Mouse (Mus musculus) left cerebral cortex, adult 18-20 months (tissue): ENCODE measurements around the gene Rgs6. TPM values are rescaled to one million over a fixed set of nuclear protein-coding genes. Genes with fewer than 3 reads are reported as not detected.

Source experiments
- DNase-seq, 2 experiments: peaks; one replicate each; pipeline ENCODE4 v3.0.0; 2021 to 2022; ENCODE audit warnings: low spot score in 2 of 2, mixed read lengths in 1 of 2
- total RNA-seq, 2 experiments: library from RNA; stranded (reverse); gene quantifications; 2 replicates each; pipeline ENCODE4 v1.2.3; 2021

Gene Rgs6
- total RNA-seq, 2 experiments from 2014 or later: 63.9 to 70.1 TPM

DNA sequence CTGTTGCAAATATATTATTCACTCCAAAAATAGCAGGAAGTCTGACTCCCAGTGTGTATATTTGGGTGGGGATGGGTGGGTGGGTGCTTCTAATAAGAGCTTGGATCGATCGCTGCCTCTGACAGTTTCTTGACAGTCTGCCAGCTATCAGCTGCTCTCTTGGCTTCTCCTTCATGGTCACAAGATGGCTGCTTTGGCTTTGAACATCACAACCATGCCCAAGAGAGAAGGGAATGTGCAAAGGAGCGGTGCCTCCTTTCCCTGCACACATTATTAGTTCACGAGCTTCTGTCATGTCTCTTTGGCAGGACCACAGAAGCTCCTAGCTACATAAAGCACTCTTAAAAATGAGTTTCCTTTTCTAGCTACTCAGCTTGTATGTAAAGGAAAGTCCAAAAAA is 373.8 kb downstream of the Rgs6 start:
- DNase-seq: no peak

DNA sequence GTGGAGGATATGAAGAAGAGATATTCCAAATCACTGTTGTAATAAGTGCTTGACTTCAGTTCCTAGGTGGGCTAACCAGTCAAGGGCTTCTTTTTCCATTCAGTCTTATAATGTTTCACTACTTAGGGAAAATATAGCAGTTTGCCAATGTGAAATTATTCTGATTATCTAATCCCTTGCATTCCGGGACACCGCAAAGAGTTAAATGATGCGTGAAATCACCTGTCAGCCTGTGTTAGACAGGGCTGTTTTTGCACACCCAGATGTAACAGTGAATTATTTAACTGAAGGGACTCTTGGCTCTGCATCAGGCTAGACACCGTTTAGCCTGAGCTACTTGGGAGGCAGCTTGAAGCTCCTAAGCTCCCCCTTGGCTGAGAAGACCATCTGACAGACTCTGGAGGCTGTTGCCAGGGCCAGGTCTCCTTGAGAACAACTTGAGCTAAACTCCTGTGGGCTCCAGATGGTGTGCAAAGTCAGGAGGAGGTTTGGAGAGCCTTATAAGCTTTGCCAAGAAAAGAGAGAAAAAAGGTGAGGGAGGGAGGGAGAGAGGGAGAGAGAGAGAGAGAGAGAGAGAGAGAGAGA is 382.5 kb downstream of the Rgs6 start:
- DNase-seq: peak; percentile 51 to 79

DNA sequence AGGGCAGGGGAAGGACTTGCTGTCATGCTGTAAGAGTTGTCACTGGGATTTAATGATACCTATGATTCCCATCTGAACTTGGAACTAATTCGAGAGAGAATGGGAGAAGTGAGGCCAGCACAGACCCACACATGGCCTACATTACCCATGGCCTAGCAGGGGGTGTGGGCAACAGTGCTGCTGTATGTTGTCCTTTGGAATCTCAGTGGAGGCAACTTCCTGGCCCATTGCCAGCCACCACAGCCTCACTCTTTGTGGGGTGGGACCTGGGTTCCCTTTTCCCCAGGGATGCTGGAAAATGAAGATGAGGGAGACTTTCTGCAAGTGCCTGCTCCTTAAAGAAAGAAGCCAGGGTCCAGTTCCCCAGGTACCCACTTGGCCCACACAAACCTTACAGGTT is 383.1 kb downstream of the Rgs6 start:
- DNase-seq: peak; percentile 39 to 59

DNA sequence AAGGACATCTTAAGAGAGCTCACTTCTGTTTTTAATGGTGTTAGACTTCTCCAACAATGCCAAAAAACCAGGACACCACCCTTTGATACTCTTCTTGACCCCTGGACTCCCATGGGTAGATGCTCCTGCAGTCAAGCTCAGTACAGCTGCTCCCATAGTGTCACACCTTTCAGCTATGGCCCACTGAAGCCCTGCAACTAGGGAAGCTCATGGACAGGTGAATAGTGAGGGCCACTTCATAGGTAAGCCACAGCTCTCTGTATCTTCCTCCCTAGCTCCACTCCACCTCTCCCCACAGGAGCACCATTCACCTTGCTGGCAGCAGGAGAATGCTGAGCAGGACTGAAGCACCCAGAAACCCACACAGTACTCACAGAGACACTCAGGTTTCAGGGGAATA is 384.6 kb downstream of the Rgs6 start:
- DNase-seq: no peak

DNA sequence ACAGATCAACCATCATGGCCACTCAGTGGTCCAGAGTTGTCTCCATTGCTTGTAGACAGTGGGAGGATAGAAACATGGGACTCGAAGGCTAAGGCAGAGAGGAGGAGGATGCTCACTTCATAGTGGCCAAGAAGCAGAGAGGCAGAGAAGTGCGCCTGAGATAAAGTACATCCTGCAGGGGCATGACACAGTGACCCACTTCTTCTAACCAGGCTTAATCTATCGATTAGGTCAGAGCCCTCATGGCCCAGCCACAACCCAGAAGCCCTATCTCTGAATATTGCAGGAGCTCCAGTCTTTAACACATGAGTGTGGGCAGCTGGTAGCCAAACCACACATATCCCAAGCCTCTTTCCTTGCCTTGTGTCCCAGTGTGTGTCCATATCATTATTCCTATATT is 385.7 kb downstream of the Rgs6 start:
- DNase-seq: no peak

DNA sequence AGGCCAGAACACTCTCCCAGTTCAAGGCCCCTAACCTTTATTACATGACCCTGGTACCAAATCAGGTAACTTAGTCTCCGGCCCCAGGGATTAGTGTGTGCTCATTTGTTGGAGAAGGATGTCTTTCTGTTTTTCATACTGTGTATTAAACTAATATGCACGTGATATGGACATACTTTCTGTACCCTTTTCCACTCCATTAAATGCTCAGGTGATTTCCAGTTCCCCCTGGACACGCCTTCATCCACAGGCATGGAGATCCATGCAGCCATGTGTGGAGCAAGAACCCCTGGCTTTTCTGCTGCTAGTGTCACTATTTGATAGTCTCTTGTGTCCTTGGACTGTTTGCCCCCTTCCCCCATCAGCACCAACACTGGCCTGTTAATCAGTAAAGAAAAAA is 390.2 kb downstream of the Rgs6 start:
- DNase-seq: no peak

DNA sequence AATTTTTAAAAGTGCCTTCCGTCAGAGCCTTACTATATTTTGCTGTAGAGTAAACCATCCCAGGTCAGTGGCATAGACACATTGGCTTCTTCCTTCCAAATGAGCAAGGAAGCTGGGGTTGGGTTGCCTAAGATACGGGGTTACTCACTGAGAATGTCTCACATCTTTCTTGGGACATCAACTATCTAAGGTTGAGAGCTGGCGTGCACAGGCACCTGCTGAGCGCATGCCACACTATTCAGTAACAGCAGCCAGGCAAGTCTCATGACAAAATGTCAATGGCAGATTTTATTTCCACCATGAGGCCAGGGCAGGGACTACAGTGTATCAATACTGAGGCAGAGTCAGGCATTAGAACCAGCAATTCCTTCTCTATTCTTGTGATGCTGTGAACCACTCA is 394.6 kb downstream of the Rgs6 start:
- no peak for DNase-seq

DNA sequence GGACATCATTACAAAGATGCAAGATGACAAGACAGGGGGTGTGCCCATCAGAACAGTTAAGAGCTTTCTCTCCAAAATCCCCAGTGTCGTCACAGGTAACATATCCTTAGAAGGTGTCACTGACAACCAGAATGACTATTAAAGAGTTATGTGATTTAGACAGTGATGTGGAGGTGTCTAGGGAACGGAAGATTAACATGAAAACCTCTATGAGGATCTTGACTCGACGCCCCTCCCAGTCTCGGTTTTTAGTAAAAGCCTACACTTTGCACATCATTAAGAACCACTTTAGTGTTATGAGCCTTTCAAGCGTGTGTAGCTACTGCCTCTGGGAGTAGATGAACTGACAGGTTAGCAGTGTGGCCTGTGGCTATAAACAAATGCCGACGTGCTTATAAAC is 397.2 kb downstream of the Rgs6 start:
- DNase-seq: no peak

DNA sequence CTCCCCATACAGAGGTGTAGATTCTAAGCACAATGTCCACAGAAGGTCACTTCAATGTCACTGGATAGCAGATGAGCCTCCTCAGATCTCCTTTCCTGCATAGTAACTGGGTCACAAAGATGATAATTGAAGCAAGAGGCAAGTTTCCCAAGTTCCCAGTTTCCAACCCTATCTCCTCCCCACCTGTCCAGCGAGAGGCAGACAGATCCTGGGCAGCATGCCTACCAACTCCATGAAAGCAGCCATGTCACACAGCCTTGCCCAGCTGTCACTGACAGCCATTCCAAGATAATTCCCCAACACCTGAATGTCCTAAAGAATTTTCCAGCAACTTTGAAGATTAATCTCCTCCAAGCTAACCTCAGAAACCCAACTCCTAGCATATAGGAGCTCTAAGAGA is 399.6 kb downstream of the Rgs6 start:
- no peak for DNase-seq

DNA sequence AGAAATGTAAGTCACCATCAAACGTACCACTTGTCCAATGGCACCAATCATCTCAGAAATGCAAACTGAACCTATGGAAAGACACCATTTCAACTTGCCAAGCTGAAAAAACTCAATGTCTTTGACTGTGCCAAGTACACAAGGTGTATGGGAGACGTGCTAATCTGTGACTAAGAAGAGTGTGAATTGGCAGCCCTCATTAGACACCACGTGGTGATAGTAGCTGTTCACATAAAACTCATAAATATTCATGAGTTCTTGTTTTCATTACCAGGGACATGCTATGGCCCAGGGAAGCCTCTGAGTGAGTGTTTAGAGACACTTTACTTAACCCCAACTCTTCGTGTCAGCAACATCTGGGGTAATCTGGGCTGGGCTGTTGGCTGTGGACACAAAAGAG is 405.8 kb downstream of the Rgs6 start:
- DNase-seq: no peak

DNA sequence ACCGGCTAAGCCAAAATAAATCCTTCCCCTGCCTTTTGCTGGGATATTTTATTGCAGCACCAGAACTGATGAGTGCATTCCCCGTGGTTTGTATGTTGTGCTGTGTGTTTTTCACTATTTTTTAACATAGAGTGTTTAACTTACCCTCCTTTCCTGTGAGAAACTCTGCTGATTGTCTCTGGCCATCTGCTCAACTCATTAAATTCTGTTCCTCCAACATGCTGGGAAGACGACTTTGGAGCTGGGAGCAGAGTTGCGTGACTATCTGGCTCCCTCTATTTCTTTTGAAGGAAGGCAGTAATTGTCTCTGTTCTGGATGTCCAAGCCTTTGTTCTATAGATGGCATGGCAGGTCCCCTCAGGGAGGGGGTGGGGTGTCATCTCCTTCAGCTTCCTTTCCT is 408.7 kb downstream of the Rgs6 start:
- no peak for DNase-seq

DNA sequence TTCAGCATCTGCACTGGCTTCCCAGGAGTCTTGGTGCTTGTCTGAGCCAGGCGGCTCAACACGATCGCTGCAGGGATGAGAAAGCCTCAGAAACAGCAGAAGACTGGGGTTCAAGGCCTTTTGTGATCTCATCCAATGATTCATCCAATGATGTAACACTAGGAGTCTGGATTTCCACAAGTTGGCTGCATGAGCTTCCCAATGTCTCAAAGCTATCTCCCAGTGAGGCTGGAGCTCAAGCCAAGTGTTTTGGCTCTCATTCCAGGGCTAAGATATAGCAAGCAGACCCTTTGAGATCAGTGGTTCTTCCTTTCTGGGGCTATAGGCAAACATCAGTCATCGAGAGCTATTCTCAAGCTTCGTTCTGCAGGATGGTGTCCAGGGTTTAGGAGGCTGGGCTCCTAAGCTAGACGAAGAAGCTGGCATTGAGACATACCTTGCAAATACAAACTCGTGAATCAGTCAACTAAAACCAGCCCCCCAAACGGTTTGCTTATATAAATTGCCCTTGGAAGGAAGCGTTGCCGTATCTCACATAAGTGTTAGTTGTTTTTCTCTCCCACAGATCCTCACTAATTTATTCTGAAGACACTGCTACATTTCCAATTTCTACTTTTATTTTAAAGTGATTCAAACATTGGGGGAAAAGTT is 410.7 kb downstream of the Rgs6 start:
- no peak for DNase-seq

DNA sequence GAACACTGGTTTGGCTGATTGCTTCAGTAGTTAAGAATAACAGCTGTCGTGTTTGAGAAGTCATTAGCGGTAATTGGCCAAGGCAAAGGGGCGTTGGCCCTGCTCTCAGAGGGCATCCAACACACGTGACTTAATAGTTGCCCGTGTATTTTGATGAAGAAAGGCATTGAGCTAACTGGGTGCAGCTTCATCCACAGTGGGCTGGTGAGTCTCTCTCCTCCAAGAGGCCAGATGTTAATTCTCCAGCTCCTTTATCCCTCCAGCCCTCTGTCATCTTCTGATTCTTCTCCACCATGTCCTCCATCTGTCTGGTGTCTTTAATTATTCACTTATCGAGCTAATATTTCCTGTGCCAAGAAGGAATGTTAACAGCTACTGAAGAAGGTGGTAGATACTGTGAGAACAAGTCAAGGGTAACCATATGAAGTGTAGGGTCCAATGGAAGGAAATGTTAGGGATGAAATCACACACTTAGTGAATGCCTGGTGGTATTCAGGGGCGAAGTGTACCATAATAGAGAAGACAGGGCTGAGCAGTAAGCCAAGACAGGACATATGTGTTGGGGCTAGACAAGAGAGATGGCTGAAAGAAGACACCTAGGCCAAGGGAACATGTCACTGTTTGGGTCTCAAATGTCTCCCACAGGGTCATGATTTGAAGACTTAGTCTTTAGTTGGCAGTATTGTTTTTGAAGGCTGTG is 411.4 kb downstream of the Rgs6 start:
- DNase-seq: no peak

DNA sequence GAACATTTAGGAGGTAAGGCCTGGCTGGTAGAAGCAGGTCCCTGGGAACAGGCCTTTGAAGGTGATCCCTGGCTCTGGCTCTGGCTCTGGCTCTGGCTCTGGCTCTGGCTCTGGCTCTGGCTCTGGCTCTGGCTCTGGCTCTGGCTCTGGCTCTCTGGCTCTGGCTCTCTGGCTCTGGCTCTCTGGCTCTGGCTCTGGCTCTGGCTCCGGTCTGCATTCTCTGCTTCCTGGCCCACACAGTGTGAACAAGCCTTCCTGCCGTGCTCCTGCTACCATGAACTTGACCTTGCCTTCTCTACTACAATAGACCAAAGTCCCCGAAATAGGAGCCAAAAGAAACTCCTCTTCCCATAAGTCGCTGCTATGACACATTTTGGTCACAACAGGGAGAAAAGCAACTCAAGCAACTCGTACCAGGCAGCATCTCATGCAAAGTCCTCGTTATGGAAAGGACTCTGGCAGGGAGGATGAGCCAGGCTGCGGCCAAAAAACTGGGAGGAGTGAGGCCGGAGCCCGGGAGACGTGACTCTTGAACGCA is 412.0 kb downstream of the Rgs6 start:
- no peak for DNase-seq

DNA sequence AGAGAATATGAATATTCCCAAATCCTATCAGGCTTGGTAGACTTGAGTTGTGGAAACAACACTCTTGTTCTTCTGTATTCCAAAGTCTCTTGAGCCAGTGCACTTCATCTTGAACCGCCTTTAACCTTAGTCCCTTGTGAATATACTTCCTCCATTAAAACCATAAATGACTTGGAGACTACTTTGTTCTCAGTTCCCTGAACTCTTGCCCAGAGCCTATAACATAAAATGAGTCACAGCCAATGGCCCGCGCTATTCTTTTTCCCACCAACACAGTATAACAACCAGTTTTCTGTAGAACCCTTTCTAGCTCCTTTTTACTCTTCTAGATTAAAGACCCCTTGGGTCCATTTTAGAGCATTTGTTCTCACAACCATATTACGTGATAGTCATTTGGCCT is 412.9 kb downstream of the Rgs6 start:
- no peak for DNase-seq

DNA sequence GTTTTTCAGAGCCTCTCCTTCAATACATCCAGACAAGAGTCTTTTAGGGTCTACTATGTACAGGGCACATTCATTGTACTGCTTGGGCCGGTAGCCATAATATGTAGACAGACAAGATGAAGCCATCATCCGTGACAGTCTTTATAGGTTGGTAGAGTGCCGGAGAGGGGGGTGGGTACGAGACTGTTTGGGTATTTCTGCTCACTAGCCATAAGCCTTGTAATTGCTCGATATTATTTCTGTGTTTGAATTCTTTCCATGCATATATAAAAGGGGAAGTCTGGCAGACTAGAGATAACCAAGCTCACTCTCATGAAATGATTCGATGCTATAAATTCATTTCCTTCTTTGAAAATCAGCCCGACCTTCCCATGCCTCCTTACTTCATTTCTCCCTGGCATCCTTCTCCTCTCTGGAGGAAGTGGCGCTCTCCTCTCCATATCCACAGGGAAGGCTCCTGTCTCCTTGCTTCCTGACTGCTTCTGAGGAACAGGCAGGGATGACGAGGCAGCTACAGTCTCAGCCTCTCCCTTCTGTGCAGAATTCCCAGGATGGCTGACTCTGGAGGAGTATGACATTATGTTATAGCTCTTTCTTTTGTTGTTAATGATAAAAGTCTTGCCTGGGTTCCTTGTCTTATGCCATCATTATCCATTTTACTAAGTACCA is 416.1 kb downstream of the Rgs6 start:
- peak in 1 of 2 experiments; percentile 49 for DNase-seq

DNA sequence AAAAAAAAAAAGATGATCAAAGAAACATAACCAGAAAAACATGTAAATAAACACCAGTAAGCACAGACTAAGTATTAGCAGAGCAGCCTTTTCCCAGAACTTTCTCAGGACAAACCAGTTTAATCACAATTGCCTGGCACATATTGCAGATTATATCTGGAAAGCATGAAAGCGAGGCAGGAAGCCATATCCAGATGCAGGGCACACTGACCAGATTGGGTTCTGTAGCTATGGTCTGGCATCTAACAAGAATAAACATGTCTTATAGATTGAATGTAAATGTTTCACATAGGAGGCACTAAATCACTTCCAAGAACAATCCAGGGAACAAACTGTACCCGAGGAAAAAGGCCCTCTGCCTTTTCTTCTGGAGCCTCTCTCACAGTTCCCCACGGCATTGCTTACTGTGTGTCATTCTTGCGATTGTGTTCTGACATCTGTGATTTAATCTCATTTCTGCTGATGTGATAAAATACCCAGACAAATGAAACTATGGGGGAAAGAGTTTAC is 423.0 kb downstream of the Rgs6 start:
- DNase-seq: no peak

DNA sequence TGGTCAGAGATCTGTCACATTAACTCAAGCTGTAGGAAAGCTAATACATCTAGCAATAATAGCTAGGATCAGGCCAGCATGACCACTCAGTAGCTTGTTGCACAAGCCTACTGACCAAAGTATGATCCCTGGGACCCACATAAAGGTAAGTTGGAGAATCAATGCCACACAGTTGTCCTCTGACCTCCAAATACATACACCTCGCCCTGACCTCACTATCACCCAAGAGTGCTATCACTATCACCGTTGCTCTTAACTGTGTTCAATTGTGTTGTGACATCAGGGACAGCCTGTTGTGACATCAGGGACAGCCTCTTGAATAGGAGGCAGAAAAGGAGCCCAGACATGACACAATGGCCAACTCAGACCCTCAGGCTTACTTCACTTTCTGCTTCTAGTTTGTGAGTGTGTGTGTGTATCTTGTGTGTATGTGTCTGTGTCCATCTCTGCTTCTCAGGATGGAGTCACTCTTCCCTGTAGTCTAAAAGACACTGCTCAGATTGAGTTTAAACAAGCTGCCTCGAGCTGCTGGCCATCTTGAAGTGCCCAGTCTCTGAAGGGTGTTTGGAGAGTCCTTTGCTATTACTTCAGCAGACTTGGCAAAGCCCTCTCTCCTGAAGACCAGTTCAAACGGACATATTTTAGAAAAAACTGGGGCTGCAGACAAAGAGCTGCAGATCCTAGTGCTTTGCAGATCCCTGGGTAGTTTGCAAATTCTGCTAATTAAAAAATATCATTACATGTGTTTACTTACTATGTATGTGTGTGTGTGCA is 426.0 kb downstream of the Rgs6 start:
- DNase-seq: no peak

DNA sequence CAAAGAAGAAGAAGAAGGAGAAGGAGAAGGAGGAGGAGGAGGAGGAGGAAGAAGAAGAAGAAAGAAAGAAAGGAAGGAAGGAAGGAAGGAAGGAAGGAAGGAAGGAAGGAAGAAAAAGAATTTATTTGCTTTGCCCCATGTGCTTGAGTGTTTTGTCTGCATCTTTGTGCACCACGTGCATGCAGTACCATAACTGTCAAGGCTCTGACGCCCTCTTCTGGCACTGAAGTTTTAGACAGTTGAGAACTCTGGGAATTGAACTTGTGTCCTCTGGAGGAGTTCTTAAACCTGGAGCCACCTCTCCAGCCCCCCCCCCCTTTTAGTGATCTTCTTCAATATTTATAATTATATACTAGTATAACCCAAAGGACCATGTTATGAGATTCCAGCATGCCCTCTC is 426.8 kb downstream of the Rgs6 start:
- no peak for DNase-seq

DNA sequence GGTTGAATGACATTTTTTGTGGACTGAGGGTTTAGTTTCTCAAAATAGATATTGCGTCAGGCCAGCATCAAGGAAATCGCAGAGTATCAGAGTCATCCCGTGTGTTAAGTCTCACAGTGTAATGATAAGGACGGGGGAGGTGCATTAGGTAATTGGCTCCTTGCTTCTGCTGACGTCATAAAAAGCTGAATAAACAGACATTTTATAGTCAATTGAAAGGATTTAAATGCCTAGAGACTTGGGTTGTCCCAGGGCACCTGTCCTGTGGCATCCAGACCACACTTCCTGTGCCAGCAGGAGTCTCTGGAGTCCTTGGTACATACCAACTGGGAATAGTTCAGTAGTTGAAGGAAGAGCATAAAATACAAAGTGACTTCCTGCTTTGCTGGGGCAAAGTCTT is 427.3 kb downstream of the Rgs6 start:
- no peak for DNase-seq

DNA sequence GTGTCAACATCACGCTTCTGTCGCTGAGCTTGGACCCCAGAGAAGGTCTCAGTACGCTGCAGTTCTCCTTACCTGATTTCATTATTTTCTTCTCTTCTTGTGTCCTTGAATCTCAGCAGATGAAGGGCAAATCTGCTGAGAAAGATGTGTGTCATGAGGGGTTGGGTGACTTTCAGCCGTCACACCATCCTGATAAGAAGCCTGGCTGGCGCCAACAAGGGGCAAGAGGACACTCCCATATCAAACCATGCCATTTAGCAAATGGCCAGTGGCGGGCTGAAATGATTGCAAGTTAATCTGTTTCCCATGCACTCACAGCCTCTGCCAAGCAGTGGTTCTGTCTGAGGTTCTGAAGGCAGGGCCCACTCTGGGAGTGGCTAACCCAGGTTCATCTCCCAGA is 428.4 kb downstream of the Rgs6 start:
- no peak for DNase-seq
